Mouse (Mus musculus): Measurements from ENCODE around the gene Unc5c.
A peak's percentile ranks its signal among the peaks of the same experiment; 100 is the strongest.

Unc5c gene

DNA sequence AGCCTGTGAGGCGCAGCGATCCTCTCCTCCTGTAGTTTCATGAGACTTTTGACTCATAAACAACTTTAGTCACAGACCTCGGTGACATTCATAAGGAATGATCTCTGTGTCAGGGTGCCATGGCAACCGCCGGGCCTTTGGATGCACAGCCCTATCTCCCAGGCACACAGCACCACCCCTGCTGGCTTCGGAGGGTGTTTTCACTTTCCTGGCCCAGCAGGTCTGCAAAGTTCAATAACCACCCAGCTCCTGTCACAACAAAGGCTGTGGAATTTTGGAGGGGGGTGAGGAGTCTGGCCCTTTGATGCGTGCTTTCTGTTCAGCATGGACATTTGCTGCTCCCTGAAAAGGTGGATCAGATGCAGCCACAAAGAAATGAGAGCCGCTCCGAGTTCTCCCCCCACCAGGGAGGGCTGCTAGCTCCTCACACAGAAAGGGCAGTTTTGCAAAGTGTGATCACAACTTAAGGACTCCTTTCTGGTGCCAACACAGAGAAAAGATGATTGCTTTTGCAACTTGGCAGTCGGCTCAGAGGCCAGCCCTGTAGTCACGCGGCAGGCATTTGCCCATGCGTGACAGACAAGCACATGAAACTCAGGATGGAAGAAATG lies 354.4 kb downstream of the Unc5c start:
- DNase-seq, result no peak

DNA sequence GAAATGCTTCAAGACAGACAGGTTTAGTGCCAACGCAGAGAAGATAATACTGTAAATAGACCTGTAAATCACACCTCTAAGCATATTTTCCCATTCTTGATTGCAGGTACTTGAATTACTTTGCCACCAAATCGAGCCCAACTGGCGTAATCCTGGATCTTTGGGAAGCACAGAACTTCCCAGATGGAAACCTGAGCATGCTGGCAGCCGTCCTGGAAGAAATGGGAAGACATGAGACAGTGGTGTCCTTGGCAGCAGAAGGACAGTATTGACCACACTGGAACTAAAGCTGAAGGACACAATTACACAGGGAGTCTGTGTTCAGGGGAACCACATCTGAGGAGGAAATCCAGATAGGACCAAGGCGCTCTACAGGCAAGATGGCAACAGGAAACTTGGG lies 363.3 kb downstream of the Unc5c start:
- no peak for DNase-seq

DNA sequence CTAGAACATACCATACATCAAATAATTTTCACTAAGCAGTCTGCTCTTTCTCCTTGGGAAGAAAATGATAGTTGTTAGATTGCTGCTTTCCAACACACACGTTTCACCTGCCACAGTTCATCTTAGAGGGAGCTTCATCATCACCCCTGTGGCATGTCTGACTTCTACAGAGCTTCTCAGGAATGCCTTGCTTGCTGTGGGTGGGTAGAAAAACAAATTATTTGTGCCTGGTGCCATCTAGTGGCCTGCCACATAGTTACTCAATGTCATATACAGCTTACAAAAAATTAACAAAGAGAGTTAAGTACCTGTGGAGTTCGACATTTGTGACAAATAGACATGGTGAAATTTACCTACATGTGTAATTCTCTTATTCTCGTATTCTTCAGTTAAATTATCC lies 366.1 kb downstream of the Unc5c start:
- DNase-seq, result peak in 1 of 2 experiments; percentile 13

DNA sequence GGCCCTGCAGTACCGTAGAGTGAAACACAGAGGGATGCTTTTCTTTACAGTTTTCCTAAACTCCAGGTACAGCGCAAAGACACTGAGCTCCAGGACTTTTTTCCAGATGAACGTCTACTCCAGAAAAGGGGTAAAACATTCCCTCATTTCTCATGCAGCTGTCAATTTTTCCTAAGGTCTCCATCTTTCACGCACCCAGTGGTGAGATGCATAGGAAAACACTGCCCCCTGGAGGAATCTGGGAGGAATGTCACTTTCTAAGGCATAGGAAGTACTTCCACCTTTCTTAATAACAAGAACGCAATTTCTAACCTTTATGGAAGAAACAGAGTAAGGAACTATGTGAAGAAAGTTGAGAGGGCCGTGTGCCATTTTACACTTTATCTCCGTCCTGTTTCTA lies 373.8 kb downstream of the Unc5c start:
- DNase-seq, result no peak

DNA sequence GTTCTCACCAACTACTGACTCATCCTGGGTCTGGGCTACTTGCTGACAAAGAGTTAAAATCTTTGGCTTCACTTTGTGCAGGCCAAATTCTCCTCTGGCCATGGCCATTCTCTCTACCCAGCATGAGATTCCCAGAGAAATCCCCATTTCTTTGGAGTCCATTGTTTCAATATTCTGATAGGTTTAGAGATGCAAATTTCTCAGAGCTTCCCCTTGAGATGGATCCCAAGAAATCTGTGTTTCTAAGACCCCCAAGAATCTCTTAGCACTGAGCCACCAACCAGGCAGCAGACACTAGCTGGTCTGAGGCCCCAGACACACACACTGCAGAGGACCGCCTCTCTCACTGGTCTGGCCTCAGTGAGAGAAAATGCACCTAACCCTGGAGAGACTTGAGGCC lies 384.2 kb downstream of the Unc5c start:
- DNase-seq, result no peak

DNA sequence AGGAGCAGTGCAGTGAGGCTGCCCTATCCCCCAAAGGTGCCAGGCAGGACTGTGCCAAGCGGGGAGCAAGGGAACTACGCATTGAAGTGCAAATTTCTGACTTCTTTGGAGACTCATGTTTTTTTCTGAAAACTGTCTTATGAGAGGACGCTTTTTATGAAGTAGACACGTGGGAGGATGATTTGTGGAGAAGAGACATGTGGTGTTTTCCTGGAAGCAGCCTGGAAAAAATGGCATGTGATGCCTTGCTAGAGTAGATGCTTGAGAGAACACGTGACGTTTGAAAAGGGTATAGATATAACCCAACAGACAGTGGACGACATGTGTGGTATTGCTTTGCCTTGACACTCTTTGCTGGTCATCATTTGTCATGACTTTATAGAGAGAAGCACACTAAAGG lies 385.1 kb downstream of the Unc5c start:
- DNase-seq, result no peak

DNA sequence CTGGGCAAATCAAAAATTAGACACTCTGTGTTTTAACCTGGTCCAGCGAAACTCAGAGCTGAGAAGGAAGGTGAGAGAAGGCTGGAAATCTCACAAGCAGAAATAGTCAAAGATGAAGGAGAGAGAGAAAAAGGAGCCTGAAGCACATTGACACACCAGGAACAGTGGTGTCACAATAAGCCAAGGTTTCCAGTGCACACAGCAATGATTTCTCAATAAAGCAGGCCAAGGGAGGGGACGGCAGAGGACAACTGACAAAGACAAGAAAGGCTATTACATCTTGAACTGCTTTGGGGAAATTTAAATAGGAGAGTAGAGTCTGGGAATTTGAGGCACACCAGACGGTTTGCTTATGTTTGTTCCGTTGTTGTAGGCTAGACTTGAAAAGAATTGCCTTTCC lies 389.3 kb downstream of the Unc5c start:
- no peak for DNase-seq

DNA sequence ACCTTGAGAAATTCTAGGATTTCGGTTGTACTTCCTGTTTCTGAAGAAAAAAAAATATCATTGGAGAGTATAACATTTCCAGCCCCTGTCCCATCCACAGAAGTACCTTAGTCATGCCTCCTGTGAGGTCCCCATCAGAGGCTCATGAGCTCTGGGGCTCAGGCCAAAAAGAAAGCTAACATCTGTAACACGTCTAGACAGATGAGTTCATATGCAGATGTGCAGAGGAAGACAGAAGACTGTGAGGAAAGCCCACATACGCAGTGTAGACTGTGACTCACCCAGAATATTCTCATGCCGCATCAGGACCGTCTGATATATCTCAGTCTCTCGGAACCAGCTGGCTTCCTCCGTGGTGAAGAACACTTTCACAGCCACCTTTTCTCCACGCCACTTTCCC lies 392.1 kb downstream of the Unc5c start:
- DNase-seq, result no peak

DNA sequence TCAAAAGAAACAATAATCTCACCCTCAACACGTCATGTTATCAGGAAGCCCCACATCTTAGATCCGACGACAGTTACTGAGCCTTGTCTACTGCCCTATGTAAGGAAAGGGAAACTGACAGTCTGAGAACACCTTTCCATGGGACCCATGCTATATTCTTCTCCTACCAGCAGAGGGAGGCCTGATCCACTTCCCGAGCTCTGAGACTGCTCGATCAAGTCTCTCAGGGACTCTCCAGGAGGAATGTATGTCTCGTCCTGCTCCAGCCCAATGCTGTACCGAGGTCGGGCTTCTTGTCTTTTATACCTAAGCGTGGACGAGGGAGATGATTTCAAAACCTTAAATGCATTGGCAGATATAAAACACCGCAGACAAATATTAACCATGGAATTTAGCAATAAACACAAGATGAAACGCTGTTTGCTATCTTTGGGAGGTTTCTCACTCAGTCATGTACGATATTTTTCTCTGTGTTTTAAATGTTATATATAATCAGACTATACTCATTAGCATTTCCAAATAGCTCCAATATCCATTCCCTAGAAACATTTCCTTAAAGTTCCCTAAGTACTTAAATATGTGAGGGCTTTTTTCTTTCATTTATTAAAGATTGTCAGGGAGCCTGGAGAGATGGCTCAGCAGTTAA lies 397.9 kb downstream of the Unc5c start:
- peak in 1 of 2 experiments; percentile 27 for DNase-seq

DNA sequence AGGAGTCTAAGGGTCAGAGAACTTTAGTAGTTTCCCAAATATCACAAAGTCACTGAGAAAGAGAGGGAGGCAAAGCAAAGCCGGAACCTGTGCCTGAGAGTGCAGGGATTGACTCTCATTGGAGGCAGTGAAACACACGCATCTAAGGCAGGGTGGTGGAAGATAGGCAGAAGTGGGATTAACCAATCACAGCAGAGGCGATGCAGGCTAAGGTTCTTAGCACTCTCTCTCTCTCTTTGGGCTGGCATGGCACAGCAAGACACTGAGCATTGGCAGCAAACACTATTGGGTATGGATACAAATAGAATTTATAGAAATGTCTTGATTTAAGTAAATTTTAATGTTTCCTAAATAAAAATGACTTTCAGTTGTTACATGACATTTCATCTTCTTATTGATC lies 406.8 kb downstream of the Unc5c start:
- DNase-seq, result no peak

DNA sequence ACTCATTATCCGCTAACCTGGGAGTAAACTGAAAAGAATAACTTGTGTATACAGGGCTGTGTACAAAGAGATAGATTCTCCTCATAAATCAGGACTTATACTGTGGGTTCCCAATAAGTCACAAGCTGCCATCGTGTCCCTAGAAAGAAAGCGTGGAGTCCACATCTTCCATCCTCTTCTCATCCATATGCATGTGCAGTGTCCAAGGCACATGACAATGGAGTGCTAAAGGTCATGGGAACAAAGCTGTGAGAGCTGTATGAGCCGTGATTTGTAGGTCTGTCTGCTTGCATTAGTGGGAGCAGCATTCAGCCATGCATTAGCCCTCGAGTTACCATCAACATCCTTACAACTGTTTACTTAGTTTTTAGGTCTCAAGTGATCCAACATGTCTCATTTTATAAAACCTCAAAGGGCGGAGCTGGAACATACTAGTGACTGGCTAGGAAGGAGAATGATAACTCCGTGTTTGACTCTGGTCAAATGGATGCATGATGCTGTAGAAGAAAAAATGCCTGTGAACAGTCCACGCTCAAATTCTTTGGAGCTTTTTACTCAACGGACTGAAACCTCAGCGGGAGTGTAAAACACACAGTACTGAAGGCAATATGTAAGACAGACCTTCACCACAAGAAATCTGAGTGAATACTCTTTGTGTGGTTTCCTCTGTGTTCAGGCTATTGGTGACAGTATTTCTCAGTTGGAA lies 407.5 kb downstream of the Unc5c start:
- no peak for DNase-seq

DNA sequence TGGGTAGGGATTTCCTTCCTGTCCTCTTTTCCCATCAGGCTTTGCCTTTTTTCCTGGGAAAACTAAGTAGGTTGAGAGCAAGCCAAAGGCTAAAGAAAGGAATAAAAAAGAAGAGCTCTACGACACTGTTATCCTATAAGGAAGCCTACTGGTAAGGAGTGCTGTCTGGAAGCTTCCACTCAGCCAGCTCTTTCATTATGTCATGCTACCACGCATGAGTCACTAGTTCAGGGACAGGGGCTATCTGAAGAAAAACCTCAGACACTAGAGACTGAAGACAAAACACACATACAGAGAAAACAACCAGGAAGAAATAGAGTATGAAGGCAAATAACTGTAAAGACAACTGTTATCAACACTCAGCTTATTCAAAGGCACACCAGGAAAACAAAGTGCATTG lies 417.5 kb downstream of the Unc5c start:
- no peak for DNase-seq

DNA sequence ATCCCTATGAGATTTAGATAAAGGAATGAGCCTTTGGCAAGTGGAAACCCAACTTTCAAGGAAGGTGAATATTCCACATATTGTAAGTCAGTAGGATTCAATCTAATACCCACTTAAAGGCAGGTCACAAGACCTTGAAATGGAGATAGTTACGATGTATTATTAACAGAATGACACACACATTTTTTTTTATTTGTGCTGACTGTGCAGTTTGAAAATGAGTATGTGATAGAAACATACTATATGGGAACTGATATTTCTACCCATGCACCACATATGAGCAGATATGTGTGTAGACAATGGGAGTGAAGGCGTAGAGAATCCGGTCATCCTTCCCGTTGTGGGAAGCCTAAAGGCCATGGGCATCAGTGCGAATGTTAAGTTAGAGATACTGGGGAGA lies 419.2 kb downstream of the Unc5c start:
- no peak for DNase-seq

Measured in lung, adult 18-20 months (tissue).